Mouse (Mus musculus): Measurements from ENCODE around the gene Myo16.

Myo16 gene

GRCm38 (mm10) chr8:10562046-10562445, 408.3 kb downstream of the Myo16 start:
- no peak for DNase-seq

- no peak for DNase-seq
Measured at GRCm38 (mm10) chr8:10562636-10563035, 408.9 kb downstream of the Myo16 start.

DNA sequence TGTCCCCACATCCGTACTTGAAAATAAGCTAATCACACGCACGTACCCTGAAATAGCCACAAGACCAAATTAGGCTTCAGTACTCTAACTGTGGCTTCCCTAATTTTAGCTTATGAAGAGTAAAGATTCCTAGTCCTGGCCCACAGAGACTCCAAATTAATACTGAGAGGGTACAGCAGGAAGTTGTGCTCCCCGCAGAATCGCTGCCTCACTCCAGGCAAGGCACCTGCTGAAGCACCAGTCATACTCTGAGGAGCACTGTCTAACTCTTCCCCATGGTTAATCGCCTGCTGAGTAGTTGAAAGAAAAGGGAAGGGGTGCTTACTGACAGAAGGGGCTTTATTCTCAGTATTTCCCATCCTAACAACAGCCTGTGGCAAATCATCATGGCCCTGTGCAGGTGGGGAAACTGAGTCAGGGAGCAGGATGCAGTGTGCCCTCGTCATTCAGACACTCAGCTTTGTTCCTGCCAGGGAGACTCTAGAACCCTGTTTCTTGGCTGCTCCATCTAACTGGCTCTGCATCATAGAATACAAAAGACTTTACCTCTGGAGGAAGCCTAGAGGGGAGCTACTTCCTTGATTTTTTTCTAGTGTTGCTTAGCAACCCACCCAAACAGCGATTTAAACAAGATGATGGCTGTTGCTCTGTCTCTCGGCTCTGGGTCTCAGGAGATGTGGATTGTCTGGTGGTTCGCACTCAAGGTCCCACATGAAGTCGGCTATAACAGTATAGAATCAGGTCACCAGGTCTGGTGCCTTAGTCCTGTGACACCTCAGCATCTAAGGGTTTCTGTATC, 411.7 kb downstream of the Myo16 start:
- DNase-seq = no peak

DNA sequence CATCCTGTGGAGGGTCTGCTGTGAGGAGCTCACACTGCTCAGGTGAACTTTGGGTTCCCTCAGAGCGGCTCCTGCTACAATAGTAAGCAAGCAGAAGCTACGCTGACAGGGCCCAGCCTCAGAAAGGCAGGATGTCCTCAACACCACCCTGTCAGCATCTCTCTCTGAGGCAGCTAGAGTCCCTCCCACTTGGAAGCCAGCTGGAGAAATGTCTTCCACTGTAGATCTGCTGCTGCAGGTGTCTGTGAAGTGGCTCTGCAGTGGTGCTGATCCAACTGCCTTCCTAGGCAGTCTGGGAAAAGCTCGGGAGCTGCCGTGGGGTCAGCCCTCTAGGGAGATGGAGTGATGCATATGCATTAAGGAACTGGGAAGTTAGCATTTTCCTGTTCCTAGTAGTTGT, 414.7 kb downstream of the Myo16 start:
- no peak for DNase-seq

DNA sequence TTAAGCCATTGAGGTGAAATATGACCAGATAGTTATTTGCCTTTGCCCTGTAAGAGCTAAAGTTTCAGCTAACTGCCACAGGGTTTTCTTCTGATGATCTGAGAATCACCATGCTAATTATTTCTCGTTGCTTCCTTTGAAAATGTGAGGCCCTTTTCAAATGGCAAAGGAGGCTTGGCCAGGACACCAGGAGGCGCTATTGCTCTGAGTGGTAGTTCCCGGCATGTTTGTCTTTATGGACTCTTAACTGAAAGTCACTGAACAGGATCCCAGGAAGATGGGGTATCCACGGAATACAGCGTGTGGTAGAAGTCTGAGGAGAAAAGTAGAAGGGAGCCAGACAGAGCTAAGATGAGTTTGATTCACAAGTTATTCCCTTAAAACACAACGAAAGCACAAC, 420.4 kb downstream of the Myo16 start:
- peak; percentile 86 for DNase-seq

DNA sequence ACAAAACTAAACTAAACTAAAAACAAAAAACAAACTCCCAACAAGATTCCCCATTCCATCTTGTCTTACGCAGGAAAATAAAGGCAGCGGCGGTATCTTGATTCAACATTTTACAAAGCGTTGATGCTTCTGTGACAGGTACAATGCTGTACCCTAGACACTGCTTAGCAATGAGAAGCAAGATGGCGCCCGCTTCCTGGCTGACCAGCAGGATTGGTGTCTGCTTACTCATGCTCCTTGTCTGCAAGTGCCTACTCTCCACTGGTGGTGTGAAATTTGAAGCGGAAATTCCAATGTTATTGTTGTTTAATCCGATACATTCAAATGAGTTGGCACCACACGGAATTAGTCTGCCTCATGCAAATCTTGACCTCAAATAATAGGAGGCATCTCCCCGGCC, 421.5 kb downstream of the Myo16 start:
- no peak for DNase-seq

GRCm38 (mm10) chr8:10586956-10587744, 433.4 kb downstream of the Myo16 start:
- peak; percentile 58 for DNase-seq

DNA sequence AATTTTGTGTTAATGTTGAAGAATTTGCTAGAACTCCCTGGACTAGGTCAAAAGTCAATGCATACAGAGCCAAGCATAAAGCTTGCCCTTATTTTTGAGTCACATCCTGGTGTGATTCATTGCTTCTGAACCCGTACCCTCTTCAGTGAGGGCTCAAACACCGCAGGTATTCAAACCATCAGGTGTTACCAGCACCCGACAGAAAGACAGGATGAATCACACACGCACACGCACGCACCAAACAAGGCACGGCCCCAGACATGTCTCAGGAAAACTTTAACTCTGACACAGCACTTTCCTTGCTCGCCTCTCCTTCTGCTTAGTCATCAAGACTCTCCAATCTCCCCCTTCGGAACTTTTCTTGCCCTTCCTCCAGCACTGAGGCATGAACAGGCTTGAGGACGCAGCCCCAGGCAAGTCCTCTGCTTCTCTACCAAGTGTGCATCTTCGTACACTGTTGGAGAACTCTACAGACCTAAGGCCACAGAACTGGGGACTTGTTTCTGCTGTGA, 435.8 kb downstream of the Myo16 start:
- no peak for DNase-seq

DNA sequence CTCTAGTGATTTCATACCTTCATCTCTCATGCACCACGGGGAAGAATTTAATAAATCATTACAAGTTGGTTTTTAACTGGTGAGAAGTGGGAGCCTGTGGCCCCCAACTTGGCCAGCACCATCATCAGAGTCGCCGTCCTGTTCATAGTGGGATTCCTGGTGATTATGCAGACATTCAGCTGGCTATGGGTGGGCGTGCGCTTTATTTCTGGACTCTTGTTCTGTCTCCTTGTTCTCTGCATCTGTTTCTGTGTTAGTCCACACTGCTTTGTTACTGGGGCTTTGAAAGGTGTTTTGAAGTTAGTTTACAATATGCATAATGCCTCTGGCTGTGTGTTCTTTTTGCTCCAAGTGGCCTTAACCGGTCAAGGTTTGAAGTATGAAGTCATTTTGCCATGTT, 439.2 kb downstream of the Myo16 start:
- no peak for DNase-seq

DNA sequence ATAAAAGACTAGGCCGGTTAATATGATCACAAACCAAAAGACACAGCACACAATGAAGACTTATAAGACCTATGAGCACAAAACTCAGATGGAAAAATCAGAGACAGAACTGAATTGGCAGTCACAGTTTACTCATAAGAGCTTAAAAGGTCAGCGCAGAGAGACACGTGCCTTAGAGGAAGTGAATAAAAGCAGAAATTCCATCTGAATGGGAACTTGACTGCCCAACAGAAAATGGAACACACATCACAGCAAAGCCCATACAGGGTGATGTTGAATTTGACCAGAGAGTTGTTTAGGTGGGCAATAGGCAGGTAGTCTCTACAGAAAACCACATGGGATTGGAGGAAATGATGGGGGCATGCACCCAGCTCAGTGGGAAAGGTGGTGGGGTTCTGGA, 442.6 kb downstream of the Myo16 start:
- DNase-seq = no peak

DNA sequence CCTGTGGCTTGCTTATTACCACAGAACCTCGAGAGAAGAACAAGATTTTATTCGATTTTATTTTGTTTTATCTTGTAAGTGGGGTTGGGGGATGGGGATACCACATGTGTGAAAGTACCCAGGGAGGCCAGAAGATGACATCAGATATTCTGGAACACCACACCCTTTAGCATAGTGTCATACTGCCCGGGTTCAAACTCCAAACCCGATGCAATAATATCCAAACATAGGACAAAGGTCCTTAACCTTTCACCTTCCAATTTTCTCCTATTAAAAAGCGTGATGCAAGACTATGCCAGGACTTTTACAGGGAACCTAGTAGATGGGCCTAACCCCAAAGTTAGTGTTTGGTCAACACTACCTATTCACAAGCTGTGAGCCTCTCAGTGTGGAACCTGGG, 443.9 kb downstream of the Myo16 start:
- no peak for DNase-seq

DNA sequence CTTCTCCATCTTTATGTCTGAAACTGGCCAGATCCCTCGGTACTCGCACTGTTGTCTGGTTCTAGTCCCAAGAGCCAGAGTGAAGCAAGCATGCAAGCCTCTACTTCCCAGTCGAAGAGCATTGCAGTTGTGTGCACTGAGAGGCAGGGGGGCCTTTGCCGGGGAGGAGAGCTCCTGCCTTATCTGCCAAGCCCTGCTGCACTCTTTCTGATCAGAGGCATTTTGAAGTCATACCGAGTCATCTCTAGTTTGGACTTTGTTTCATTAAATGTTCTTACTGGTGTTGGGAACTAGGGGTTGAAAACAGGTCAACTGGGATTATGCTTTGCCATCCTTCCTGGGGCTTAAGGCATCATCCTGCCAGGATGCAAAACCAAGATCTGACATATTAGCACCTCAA, 445.2 kb downstream of the Myo16 start:
- DNase-seq = no peak

DNA sequence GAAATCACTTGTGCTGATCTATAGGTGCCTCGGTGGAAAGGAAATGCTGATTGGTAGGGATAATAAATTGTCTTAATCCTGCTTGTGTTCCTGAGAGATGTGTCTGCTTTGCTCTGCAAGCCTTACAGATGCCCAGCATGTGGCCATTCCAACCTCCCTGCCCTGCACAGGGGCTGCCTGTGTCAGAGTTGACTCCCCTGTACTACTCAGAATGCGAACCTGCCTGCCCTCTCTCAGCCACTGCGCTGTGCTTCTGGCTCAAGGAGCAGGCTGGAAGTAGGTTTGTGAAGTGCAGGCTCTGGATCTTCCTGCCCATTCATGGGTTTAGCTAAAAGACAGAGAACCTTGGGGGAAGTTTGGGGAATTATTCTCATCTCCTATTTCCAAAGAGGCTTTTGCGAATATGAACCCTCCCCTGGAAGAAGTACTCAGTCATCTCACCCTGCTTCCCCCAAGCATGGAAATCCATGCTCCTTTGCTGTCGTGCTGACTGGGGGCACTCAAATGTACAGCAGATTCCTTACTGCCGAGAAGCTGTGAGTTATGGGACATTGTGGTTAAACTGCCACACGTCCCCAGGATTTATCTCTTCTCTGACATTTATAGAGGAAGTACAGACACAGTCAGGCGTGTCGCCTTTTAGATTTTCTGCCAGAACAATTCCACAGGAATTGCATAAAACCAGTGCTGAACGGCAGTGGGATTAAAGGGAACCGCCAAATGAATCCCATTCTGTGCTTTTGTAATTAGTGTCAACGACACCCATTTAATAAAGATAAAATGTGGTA, 452.5 kb downstream of the Myo16 start:
- peak; percentile 43 for DNase-seq

- DNase-seq = no peak
Measured at GRCm38 (mm10) chr8:10606816-10607209, 453.1 kb downstream of the Myo16 start.

GRCm38 (mm10) chr8:10611636-10612035, 457.9 kb downstream of the Myo16 start:
- DNase-seq = no peak

- DNase-seq = peak; percentile 20
Measured at GRCm38 (mm10) chr8:10613371-10613770, 459.7 kb downstream of the Myo16 start.

GRCm38 (mm10) chr8:10619689-10620088, 466.0 kb downstream of the Myo16 start:
- DNase-seq = no peak

DNA sequence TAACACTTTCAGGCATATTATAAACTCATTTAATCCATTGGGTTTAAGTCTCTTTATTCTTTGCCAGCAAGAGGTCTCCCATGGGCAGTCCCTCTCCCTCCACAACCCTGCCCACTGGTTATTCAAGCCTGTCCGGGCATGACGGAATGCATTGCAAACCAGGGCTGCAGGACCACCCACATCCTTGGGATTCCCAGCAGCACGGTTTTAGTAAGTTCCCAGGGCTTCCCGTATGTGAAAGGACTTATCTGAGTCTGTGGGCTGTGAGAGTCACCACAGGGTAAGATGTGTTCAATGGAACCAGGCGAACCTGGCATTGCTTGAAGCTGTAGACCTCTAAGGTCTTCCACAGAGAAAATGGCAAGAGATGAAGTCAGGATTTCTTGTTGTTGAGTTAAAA, 471.6 kb downstream of the Myo16 start:
- peak; percentile 67 for DNase-seq

- DNase-seq = no peak
Measured at GRCm38 (mm10) chr8:10628725-10629124, 475.0 kb downstream of the Myo16 start.

DNA sequence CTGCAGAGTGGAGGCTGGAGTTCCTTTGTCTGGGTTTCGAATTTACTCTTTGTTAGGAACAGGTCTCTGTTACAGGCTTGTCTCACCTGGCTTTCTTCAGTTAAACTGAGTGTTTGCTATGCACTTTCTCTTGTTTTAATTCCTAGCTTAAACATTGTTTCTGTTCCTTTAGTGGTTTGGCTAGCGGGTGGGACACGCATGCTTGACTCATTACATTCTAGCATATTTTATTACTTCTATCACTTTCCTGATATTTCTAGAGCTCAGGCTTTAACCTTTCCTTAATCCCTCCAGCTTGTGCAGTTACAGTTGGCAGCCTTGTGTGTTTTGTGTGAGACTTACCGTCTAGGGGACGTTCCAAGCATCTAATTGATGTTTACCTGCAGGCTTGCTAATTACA, 476.2 kb downstream of the Myo16 start:
- no peak for DNase-seq

DNA sequence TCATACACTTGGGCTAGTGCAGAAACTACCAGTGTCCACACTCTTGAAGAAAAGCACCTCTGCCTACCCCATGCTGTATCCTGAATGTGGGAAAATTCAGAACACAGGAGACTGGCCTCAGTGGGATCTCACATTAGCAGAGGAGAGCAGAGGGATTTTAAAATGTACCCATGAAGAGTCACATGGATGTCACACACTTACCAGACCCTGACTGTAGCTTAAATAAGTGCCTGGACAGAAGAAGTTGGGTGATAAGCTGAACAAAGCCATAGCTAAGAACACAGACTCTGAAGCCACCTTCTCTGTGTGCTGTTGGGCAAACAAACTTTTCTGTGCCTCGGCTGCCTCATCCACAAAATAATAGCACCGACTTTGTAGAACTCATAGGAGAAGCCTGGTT, 477.3 kb downstream of the Myo16 start:
- DNase-seq = no peak

- DNase-seq = no peak
Measured at GRCm38 (mm10) chr8:10632603-10633002, 478.9 kb downstream of the Myo16 start.

Measured in embryo, embryonic 11 days (tissue).